Mouse (Mus musculus): ENCODE data around the gene Tmem97.

The Tmem97 gene

GRCm38 (mm10) chr11:78512025-78512957 lies 38.3 kb downstream of the Tmem97 start, which contains the start of the genes Tmem199 and Poldip2:
TSS of gene Tmem199 (minus strand) at chr11:78512172.
TSS of gene Poldip2 (plus strand) at chr11:78512193.
- DNase-seq: peak; percentile 88

- DNase-seq: no peak
Observed at GRCm38 (mm10) chr11:78509148-78509547, 41.4 kb downstream of the Tmem97 start.

GRCm38 (mm10) chr11:78505430-78505829 lies 45.1 kb downstream of the Tmem97 start:
- DNase-seq: no peak

- DNase-seq: no peak
Observed at GRCm38 (mm10) chr11:78502909-78503650, 47.5 kb downstream of the Tmem97 start, which contains the start of gene Sebox. TSS of gene Sebox (plus strand) at chr11:78503447.

- DNase-seq: no peak
Observed at GRCm38 (mm10) chr11:78501529-78501928, 49.0 kb downstream of the Tmem97 start.

GRCm38 (mm10) chr11:78500623-78501202 lies 49.9 kb downstream of the Tmem97 start:
- no peak for DNase-seq

GRCm38 (mm10) chr11:78499543-78499942 lies 51.0 kb downstream of the Tmem97 start:
- no peak for DNase-seq

- DNase-seq: no peak
Observed at GRCm38 (mm10) chr11:78499004-78499403, 51.6 kb downstream of the Tmem97 start, which contains the start of gene Vtn. TSS of gene Vtn (plus strand) at chr11:78499091.

- DNase-seq: peak; percentile 94
Observed at GRCm38 (mm10) chr11:78497544-78498522, 52.7 kb downstream of the Tmem97 start, which contains the start of gene Sarm1. TSS of gene Sarm1 (minus strand) at chr11:78497754.

GRCm38 (mm10) chr11:78497071-78497541 lies 53.5 kb downstream of the Tmem97 start:
- no peak for DNase-seq

- DNase-seq: no peak
Observed at GRCm38 (mm10) chr11:78495904-78496303, 54.7 kb downstream of the Tmem97 start.
